Mouse (Mus musculus): ENCODE results near the gene Mrpl21. TPM values are rescaled to one million over a fixed set of nuclear protein-coding genes. Genes with fewer than 3 reads are reported as not detected.

The Mrpl21 gene
- total and polyA plus RNA-seq, 2 experiments from 2014 or later: 65.7 to 93.8 TPM

DNA sequence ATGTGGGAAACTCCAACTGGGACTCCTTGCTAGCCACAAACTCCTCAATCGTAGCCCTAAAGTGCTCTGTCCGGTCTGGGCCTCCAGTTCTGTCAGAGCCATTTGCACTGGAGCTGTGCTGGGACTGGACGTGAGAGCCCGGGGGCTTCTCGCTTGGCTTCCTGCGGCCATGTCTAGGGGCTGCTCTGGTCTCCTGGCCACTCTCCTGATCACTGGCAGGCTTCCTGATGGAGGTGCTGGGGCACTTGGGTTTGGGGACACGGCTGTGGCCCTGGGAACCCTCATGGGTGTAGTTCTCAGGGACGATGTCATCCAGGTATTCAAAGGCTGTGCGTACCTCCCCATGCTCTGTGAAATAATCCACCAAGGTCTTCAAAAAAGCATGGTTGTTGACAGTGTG lies 17.5 kb upstream of the Mrpl21 start:
- Histone ChIP-seq H3K27me3 (ENCODE audit: insufficient read depth, low read length) (no peaks in the 10 kb centered on the region), H3K4me2 (ENCODE audit: low read depth, low read length) (no peak overlapping the region), H3K9me3 (ENCODE audit: low read length) (no peaks in the 10 kb centered on the region), H3K36me3 (ENCODE audit: insufficient read depth, low read length) (peaks cover 74% of the 10 kb centered on the region), H3K9ac (replicated peaks; ENCODE audit: low read length) (no peak overlapping the region), H3K4me3 (ENCODE audit: low read length) (no peak overlapping the region), H3K27ac (no peak overlapping the region), H3K4me1 (ENCODE audit: insufficient read depth, low read length) (no peaks in the 10 kb centered on the region)
- DNase-seq (ENCODE audit: low spot score): no peak
- ATAC-seq: no peak
- 95% methylated on average over 9 of the region's 9 CpGs for WGBS
- no peak for TF ChIP-seq CTCF (IDR thresholded peaks at IDR 0.05; ENCODE audit: low read depth)

DNA sequence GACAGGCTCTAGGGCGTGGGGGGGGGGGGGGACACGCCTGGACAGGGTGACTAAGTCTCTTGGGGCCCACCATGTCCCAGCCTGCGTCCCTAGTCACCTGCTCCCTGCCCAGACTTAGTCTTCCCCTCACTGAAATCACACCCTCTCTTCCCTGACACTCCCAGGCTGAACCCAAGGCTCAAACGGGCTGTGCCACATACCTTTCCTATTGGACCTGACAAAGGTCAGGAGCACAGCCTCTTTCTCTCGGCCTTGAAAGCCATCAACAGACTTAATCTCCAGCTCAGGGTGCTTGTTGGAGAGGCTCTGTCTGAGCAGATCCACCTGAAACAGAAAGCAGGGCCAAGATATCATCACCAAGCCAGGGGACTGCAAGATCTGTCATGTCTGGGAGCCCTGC lies 16.6 kb upstream of the Mrpl21 start:
- DNase-seq (ENCODE audit: low spot score) (no peak), ATAC-seq (no peak)
- 94% methylated on average over 5 of the region's 5 CpGs for WGBS
- H3K27me3 ChIP-seq (ENCODE audit: insufficient read depth, low read length): no peaks in the 10 kb centered on the region
- H3K4me3 ChIP-seq (ENCODE audit: low read length): no peak overlapping the region
- no peak overlapping the region for H3K9ac ChIP-seq (replicated peaks; ENCODE audit: low read length)
- no peak overlapping the region for H3K27ac ChIP-seq
- no peak overlapping the region for H3K4me2 ChIP-seq (ENCODE audit: low read depth, low read length)
- H3K9me3 ChIP-seq (ENCODE audit: low read length): no peaks in the 10 kb centered on the region
- peaks cover 78% of the 10 kb centered on the region for H3K36me3 ChIP-seq (ENCODE audit: insufficient read depth, low read length)
- TF ChIP-seq CTCF (IDR thresholded peaks at IDR 0.05; ENCODE audit: low read depth): no peak
- H3K4me1 ChIP-seq (ENCODE audit: insufficient read depth, low read length): no peaks in the 10 kb centered on the region

DNA sequence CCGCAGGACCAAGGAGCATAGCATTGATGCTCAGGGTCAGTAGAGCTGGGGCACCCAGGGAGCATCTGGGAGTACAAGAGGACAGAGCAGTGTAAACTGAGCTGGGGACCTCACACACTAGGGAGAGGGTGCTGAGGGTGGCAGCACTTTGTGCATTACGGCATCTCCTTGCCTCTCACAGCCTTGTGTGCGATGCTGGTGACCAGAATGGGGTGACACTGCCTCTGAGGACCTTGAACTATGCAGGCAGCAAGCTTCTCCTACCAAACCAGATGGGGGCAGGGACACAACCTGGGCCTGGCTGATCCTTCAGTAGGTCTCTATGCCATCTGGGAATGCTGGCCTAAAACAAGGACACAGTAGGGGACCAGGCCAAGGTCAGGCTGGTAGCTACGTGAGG lies 16.0 kb upstream of the Mrpl21 start:
- no peak overlapping the region for H3K4me3 ChIP-seq (ENCODE audit: low read length)
- no peak overlapping the region for H3K9ac ChIP-seq (replicated peaks; ENCODE audit: low read length)
- no peak for TF ChIP-seq CTCF (IDR thresholded peaks at IDR 0.05; ENCODE audit: low read depth)
- H3K27me3 ChIP-seq (ENCODE audit: insufficient read depth, low read length): no peaks in the 10 kb centered on the region
- H3K9me3 ChIP-seq (ENCODE audit: low read length): no peaks in the 10 kb centered on the region
- ATAC-seq (no peak), DNase-seq (ENCODE audit: low spot score) (no peak)
- H3K27ac ChIP-seq: no peak overlapping the region
- WGBS: 97% methylated on average over 4 of the region's 4 CpGs
- peaks cover 74% of the 10 kb centered on the region for H3K36me3 ChIP-seq (ENCODE audit: insufficient read depth, low read length)
- H3K4me2 ChIP-seq (ENCODE audit: low read depth, low read length): no peak overlapping the region
- no peaks in the 10 kb centered on the region for H3K4me1 ChIP-seq (ENCODE audit: insufficient read depth, low read length)

DNA sequence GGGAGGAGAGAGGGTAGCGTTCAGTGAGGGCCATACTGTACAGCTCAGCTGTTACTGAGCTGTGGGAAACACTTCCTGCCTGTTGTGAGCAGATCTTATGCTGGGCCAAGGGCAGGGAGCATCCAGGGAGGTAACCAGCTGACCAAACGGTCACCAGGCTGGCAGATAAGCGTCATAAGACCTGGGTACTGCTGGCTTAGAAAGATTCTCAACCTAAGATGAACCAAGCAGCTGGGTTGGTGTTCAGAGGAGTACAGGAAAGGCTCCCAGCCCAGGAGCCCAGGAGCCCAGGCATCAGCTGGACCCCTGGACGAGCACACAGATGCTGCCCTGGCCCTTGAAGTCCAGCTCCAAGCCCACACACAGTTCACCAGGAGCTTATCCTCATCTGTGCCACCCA lies 15.4 kb upstream of the Mrpl21 start:
- peaks cover 76% of the 10 kb centered on the region for H3K36me3 ChIP-seq (ENCODE audit: insufficient read depth, low read length)
- 90% methylated on average over 4 of the region's 4 CpGs for WGBS
- TF ChIP-seq CTCF (IDR thresholded peaks at IDR 0.05; ENCODE audit: low read depth): no peak
- no peak overlapping the region for H3K9ac ChIP-seq (replicated peaks; ENCODE audit: low read length)
- no peaks in the 10 kb centered on the region for H3K27me3 ChIP-seq (ENCODE audit: insufficient read depth, low read length)
- H3K27ac ChIP-seq: no peak overlapping the region
- H3K4me3 ChIP-seq (ENCODE audit: low read length): no peak overlapping the region
- no peak for ATAC-seq
- no peak for DNase-seq (ENCODE audit: low spot score)
- no peaks in the 10 kb centered on the region for H3K9me3 ChIP-seq (ENCODE audit: low read length)
- H3K4me1 ChIP-seq (ENCODE audit: insufficient read depth, low read length): no peaks in the 10 kb centered on the region
- no peak overlapping the region for H3K4me2 ChIP-seq (ENCODE audit: low read depth, low read length)

DNA sequence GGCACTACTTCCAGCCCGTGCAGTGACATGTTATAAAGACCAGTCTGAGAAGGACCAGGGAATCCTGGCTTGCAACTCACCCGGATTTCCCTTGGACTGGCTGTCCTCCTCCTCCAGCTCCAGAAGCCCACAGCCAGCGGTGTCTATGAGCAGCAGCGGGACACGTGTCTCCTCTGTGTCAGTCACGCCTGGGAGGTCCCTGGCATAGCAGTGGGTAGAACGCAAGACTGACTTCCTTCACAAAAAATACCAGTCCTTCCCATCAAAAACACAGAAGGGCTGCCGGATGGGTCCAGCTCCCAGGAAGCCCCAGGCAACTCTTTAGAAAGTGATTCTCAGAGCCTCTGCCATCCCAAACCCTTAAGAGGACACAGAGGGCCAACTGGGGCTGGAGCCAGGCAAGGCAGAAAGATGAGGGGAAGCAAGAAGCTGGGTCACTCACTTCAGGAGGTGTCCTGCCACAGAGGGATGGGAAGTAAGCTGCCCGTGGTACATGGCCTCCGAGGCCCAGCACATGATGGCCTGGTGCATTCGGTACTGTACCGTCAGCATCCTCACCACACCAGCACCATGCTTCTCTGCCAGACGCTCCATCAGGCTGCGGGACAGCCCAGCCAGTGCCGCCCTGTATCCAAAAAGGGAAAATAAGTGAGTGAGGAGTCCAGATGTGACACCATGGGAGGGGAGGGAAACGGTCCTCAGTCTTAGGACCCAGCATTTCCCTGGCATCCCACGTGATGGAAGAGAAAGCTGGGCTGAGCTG lies 14.3 kb upstream of the Mrpl21 start:
- H3K9me3 ChIP-seq (ENCODE audit: low read length): no peaks in the 10 kb centered on the region
- no peaks in the 10 kb centered on the region for H3K4me1 ChIP-seq (ENCODE audit: insufficient read depth, low read length)
- no peak overlapping the region for H3K27ac ChIP-seq
- peaks cover 85% of the 10 kb centered on the region for H3K36me3 ChIP-seq (ENCODE audit: insufficient read depth, low read length)
- no peak for TF ChIP-seq CTCF (IDR thresholded peaks at IDR 0.05; ENCODE audit: low read depth)
- ATAC-seq (no peak), DNase-seq (ENCODE audit: low spot score) (no peak)
- no peak overlapping the region for H3K4me3 ChIP-seq (ENCODE audit: low read length)
- H3K27me3 ChIP-seq (ENCODE audit: insufficient read depth, low read length): no peaks in the 10 kb centered on the region
- H3K4me2 ChIP-seq (ENCODE audit: low read depth, low read length): no peak overlapping the region
- H3K9ac ChIP-seq (replicated peaks; ENCODE audit: low read length): no peak overlapping the region
- 91% methylated on average over 17 of the region's 17 CpGs for WGBS

DNA sequence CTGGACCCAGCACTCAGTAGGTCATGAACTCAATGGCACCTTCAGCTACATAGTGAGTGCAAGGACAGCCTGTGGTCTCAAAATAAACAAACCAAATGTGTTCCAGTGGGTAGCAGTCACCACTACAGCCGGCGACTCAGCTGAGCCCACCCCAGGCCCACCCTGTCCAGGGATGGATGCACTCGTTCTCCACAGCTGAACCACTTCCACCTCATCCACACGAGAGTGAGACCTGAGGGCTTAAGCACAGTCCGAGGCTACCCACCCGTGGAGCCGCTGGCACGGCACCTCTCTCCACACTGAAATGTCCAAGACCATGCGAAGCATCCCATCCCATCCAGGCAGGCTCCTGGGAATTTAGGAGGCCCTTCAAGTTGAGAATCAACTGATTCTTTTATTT lies 13.4 kb upstream of the Mrpl21 start:
- Histone ChIP-seq H3K27me3 (ENCODE audit: insufficient read depth, low read length) (no peaks in the 10 kb centered on the region), H3K4me1 (ENCODE audit: insufficient read depth, low read length) (no peaks in the 10 kb centered on the region), H3K9ac (replicated peaks; ENCODE audit: low read length) (no peak overlapping the region), H3K27ac (no peak overlapping the region), H3K4me2 (ENCODE audit: low read depth, low read length) (no peak overlapping the region), H3K4me3 (ENCODE audit: low read length) (no peak overlapping the region), H3K36me3 (ENCODE audit: insufficient read depth, low read length) (peaks cover 86% of the 10 kb centered on the region), H3K9me3 (ENCODE audit: low read length) (no peaks in the 10 kb centered on the region)
- DNase-seq (ENCODE audit: low spot score) (no peak), ATAC-seq (no peak)
- no peak for TF ChIP-seq CTCF (IDR thresholded peaks at IDR 0.05; ENCODE audit: low read depth)
- 91% methylated on average over 9 of the region's 9 CpGs for WGBS

DNA sequence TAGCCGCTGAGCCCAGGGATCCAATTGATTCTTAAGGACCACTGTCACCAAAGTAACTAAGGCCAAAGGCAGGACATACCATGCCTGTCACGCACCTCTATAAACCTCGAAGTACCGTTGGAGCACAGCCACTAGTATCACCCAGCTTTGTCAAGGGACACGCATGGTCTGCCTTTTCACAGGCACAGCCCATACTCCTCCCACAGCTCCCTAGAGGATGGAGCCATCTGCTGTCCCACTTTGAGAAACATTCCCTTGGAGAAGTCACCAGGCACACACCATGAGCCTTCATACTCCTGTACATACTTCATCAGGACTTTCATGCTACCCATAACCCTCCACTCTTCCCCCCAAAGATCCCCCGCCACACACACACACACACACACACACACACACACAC lies 12.9 kb upstream of the Mrpl21 start:
- Histone ChIP-seq H3K4me2 (ENCODE audit: low read depth, low read length) (no peak overlapping the region), H3K9me3 (ENCODE audit: low read length) (no peaks in the 10 kb centered on the region), H3K27me3 (ENCODE audit: insufficient read depth, low read length) (no peaks in the 10 kb centered on the region), H3K9ac (replicated peaks; ENCODE audit: low read length) (no peak overlapping the region), H3K27ac (no peak overlapping the region), H3K4me3 (ENCODE audit: low read length) (no peak overlapping the region), H3K4me1 (ENCODE audit: insufficient read depth, low read length) (no peaks in the 10 kb centered on the region), H3K36me3 (ENCODE audit: insufficient read depth, low read length) (peaks cover 86% of the 10 kb centered on the region)
- ATAC-seq (no peak), DNase-seq (ENCODE audit: low spot score) (no peak)
- no peak for TF ChIP-seq CTCF (IDR thresholded peaks at IDR 0.05; ENCODE audit: low read depth)
- WGBS: 91% methylated on average over 6 of the region's 6 CpGs

All from hindbrain, postnatal 0 days (tissue).